Mouse (Mus musculus) retina, postnatal 1 day (tissue): Measurements from ENCODE around the gene Tirap.

Experiments used
- DNase-seq: peaks from one replicate; pipeline ENCODE4 v3.0.0-alpha.2; 2012

The Tirap gene

GRCm38 (mm10) chr9:35145829-35146228 is 54.3 kb downstream of the Tirap start:
- DNase-seq, result no peak

GRCm38 (mm10) chr9:35145118-35145517 is 55.0 kb downstream of the Tirap start:
- DNase-seq, result no peak

GRCm38 (mm10) chr9:35142221-35142620 is 57.9 kb downstream of the Tirap start:
- DNase-seq, result no peak

- DNase-seq, result no peak
Observed at GRCm38 (mm10) chr9:35139231-35139744, 60.8 kb downstream of the Tirap start.

GRCm38 (mm10) chr9:35138029-35138428 is 62.1 kb downstream of the Tirap start:
- DNase-seq, result no peak

- DNase-seq, result no peak
Observed at GRCm38 (mm10) chr9:35135575-35135974, 64.5 kb downstream of the Tirap start.
